Mouse (Mus musculus) cerebellum, postnatal 25 days (tissue): Measurements from ENCODE around the gene Klhl42.

Experiments
- DNase-seq, 2 experiments: peaks; one replicate each; pipeline ENCODE4 v3.0.0; 2021; ENCODE audit warnings: mixed read lengths in 2 of 2

The Klhl42 gene

DNA sequence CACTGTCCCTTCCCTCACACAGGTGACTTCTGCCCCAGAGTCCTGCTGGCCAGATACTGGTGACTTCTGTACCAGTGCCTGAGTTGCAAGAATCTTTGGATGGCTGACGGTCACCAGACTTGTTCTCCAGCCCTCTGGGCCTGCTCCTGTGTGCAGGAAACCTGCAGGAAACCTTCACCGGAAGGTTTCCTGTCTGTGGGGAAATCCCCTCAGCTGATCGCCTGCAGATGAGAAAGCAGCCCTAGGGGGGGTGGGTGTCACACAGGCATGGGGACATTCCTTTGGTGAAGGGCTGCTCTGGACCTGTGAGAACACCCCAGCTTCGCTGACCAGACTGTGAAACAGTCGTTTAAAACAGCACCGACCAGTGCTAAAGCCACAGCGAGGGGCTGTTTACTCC is 63.9 kb downstream of the Klhl42 start:
- DNase-seq = no peak

DNA sequence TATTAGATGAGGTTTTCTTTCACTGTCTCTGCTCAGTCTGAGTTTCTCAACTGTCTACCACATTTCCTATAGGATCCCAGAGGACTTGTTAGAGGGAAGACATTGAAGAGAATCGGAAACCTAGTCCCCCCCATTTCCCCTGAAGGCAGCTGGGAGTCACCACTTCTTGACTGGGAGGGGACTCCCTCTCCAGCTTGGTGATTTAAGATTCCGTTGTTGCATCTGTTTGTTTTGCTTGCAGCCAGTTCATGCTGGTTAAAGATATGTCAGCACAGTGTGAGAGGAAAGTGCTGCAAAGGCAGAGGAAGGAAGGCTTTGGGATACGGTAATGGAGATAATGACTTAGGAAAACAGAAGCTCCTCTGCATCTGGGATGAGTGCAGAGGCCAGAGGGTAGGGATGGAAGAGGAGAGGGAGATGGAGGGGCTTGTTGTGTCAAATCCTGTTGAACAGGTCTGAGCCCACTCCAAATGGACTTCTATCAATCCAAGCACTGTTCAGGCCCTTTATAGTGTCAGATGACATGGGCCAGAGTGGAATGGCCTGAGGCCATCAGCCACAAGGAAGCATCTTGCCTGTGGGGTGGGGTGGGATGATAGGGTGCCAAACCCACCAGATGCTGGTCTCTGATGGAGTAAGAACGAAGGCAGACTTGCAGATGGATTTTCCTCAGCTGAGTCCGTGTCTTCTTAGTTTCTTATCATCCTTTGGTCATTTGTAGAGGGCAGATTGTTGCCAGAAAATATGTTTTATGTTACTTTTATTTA is 70.8 kb downstream of the Klhl42 start:
- no peak for DNase-seq
